ENCODE assay signal across 15 mouse cellular contexts in genomic region chr3:116210720-116211121, GRCm38 (mm10). TPM values are rescaled to one million over a fixed set of nuclear protein-coding genes. Genes with fewer than 3 reads are reported as not detected.
DNase-seq lines count a peak whose midpoint lies in the region; ATAC-seq lines count a peak whose summit lies in the region.
"Had no signal": no experiment of that assay in that cellular context is flagged by ENCODE, and none has a peak within 500 bp of the region (broad histone marks: within the 10 kb centered on the region; RNA-seq: fewer than 3 reads in every experiment).

No protein-coding gene starts in this region.

- no peaks in the 10 kb centered on the region for H3K4me1 ChIP-seq in embryonic facial prominence, embryonic 11.5 days (ENCODE audit: control insufficient read depth, insufficient read depth, low read length)
- H3K4me1 ChIP-seq in embryonic facial prominence, embryonic 10.5 days = peaks cover 5% of the 10 kb centered on the region; the same call in 1 of the 2 replicates
- H3K4me1 ChIP-seq in kidney, embryonic 15.5 days = peaks cover 25% of the 10 kb centered on the region
- H3K4me1 ChIP-seq in hindbrain, embryonic 13.5 days (replicated peaks) = 0 out of 2 replicates have a peak, but pooled peaks cover 4% of the 10 kb centered on the region
- H3K4me1 ChIP-seq: midbrain, embryonic 13.5 days had no signal

- H3K9me3 ChIP-seq in embryonic facial prominence, embryonic 11.5 days (replicated peaks; ENCODE audit: control insufficient read depth, low read length) = no peaks in the 10 kb centered on the region
- H3K9me3 ChIP-seq in embryonic facial prominence, embryonic 10.5 days = no peaks in the 10 kb centered on the region
- H3K9me3 ChIP-seq in kidney, embryonic 15.5 days (replicated peaks) = no peaks in the 10 kb centered on the region
- H3K9me3 ChIP-seq in hindbrain, embryonic 13.5 days = no peaks in the 10 kb centered on the region
- H3K9me3 ChIP-seq: limb, embryonic 12.5 days; midbrain, embryonic 13.5 days had no signal

- whole genome bisulfite sequencing in embryonic facial prominence, embryonic 11.5 days = 44% methylated on average over 8 of the region's 8 CpGs
- WGBS in embryonic facial prominence, embryonic 10.5 days = 70% methylated on average over 8 of the region's 8 CpGs
- 18% methylated on average over 8 of the region's 8 CpGs for WGBS in kidney, embryonic 15.5 days
- 65% methylated on average over 8 of the region's 8 CpGs for WGBS in hindbrain, embryonic 13.5 days

- H3K27me3 ChIP-seq in embryonic facial prominence, embryonic 11.5 days (ENCODE audit: control insufficient read depth, insufficient read depth, low read length) = no peaks in the 10 kb centered on the region
- no peaks in the 10 kb centered on the region for H3K27me3 ChIP-seq in embryonic facial prominence, embryonic 10.5 days (replicated peaks; ENCODE audit: low read depth, poor library complexity, severe bottlenecking)
- H3K27me3 ChIP-seq in kidney, embryonic 15.5 days = no peaks in the 10 kb centered on the region
- H3K27me3 ChIP-seq in hindbrain, embryonic 13.5 days = no peaks in the 10 kb centered on the region
- H3K27me3 ChIP-seq: limb, embryonic 12.5 days; midbrain, embryonic 13.5 days had no signal

- no peak overlapping the region for H3K9ac ChIP-seq in embryonic facial prominence, embryonic 11.5 days (replicated peaks; ENCODE audit: low read length)
- H3K9ac ChIP-seq in kidney, embryonic 15.5 days = no peak overlapping the region
- H3K9ac ChIP-seq in hindbrain, embryonic 13.5 days = no peak overlapping the region
- H3K9ac ChIP-seq: limb, embryonic 12.5 days; liver, postnatal 0 days; midbrain, embryonic 13.5 days had no signal

- 0 out of 2 replicates have a peak, but pooled peaks have one; percentile 29 for ATAC-seq in embryonic facial prominence, embryonic 11.5 days (replicated peaks; ENCODE audit: insufficient number of reproducible peaks, low FRiP score, low TSS enrichment, low read depth)
- ATAC-seq in kidney, embryonic 15.5 days (replicated peaks; ENCODE audit: low FRiP score) = peak; percentile 88
- ATAC-seq in hindbrain, embryonic 13.5 days (ENCODE audit: low FRiP score) = no peak
- ATAC-seq: hindbrain, embryonic 16.5 days; liver, postnatal 0 days; midbrain, embryonic 13.5 days had no signal

- no peaks in the 10 kb centered on the region for H3K36me3 ChIP-seq in embryonic facial prominence, embryonic 11.5 days (replicated peaks; ENCODE audit: control insufficient read depth, insufficient read depth, low read depth, low read length)
- no peaks in the 10 kb centered on the region for H3K36me3 ChIP-seq in embryonic facial prominence, embryonic 10.5 days (replicated peaks)
- no peaks in the 10 kb centered on the region for H3K36me3 ChIP-seq in kidney, embryonic 15.5 days
- H3K36me3 ChIP-seq in hindbrain, embryonic 13.5 days = no peaks in the 10 kb centered on the region
- H3K36me3 ChIP-seq: limb, embryonic 12.5 days; midbrain, embryonic 13.5 days had no signal

- DNase-seq in embryonic facial prominence, embryonic 11.5 days (ENCODE audit: low spot score) = no peak
- no peak for DNase-seq in embryonic facial prominence, embryonic 10.5 days (ENCODE audit: low spot score)
- DNase-seq in kidney, adult 9 months = peak; percentile 47
- DNase-seq in kidney, adult 11 months = no peak
- peak; percentile 53 for DNase-seq in skeletal muscle tissue, adult 2 months (ENCODE audit: low read depth, low spot score)
- no peak for DNase-seq in cerebellum, adult 11-12 months
- DNase-seq: cerebellum, adult 9-11 months; embryo, embryonic 11 days; liver, postnatal 0 days; right cerebral cortex, postnatal 25 days had no signal

- H3K27ac ChIP-seq in embryonic facial prominence, embryonic 11.5 days (replicated peaks; ENCODE audit: low read depth, low read length) = no peak overlapping the region
- no peak overlapping the region for H3K27ac ChIP-seq in embryonic facial prominence, embryonic 10.5 days (replicated peaks)
- peak overlapping the region; percentile 67 for H3K27ac ChIP-seq in kidney, embryonic 15.5 days
- no peak overlapping the region for H3K27ac ChIP-seq in hindbrain, embryonic 13.5 days
- H3K27ac ChIP-seq: limb, embryonic 12.5 days; midbrain, embryonic 13.5 days had no signal

- H3K4me2 ChIP-seq in embryonic facial prominence, embryonic 11.5 days (ENCODE audit: low read depth, low read length) = no peak overlapping the region
- H3K4me2 ChIP-seq in kidney, embryonic 15.5 days = peak overlapping the region; percentile 36
- H3K4me2 ChIP-seq in hindbrain, embryonic 13.5 days = no peak overlapping the region
- H3K4me2 ChIP-seq: limb, embryonic 12.5 days; midbrain, embryonic 13.5 days had no signal

- H3K4me3 ChIP-seq in embryonic facial prominence, embryonic 11.5 days (ENCODE audit: low read depth, low read length) = no peak overlapping the region
- H3K4me3 ChIP-seq in embryonic facial prominence, embryonic 10.5 days = no peak overlapping the region
- H3K4me3 ChIP-seq in kidney, embryonic 15.5 days (replicated peaks) = no peak overlapping the region
- H3K4me3 ChIP-seq in hindbrain, embryonic 13.5 days = no peak overlapping the region
- H3K4me3 ChIP-seq: limb, embryonic 12.5 days; midbrain, embryonic 13.5 days had no signal

RNA-seq across cellular contexts. Expression of gene Gpr88, which starts 42.6 kb away (rescaled TPM):
- polyA plus RNA-seq in embryonic facial prominence, embryonic 11.5 days (2014; fragmentation: Nextera tagmentation; extraction: Ambion mirVana) = 0.20 and 0.56 TPM in 2 replicates
- 0.52 TPM in 1 of 2 replicates, not detected in the other for polyA plus RNA-seq in embryonic facial prominence, embryonic 10.5 days (2016; fragmentation: Nextera tagmentation; extraction: Ambion mirVana)
- 0.82 and 1.0 TPM in 2 replicates for polyA plus RNA-seq in kidney, embryonic 15.5 days (2015; fragmentation: Nextera tagmentation; extraction: Ambion mirVana)
- polyA plus RNA-seq in hindbrain, embryonic 13.5 days (2015; fragmentation: Nextera tagmentation; extraction: Ambion mirVana) = 3.2 and 4.5 TPM in 2 replicates

Comparison
In these comparisons a context has a peak if more than half of its experiments do, and no peak if none do; other contexts are left out.
1. DNase-seq: peak in kidney, adult 9 months (single experiment) and skeletal muscle tissue, adult 2 months (single experiment); none in embryonic facial prominence, embryonic 11.5 days (single experiment), embryonic facial prominence, embryonic 10.5 days (single experiment), kidney, adult 11 months (single experiment) and cerebellum, adult 11-12 months (single experiment).